Mouse (Mus musculus): ENCODE results near the gene Sele. TPM values are rescaled to one million over a fixed set of nuclear protein-coding genes. Genes with fewer than 3 reads are reported as not detected.
A peak's percentile ranks its signal among the peaks of the same experiment; 100 is the strongest.
"Not testable (repeated sequence)": the region's sequence is repeated elsewhere in the genome, so short reads cannot be mapped to it uniquely, and the experiment has no call there.

Gene Sele
- not detected in 2 replicates for polyA plus RNA-seq (2016; fragmentation: Nextera tagmentation; extraction: Ambion mirVana)

GRCm38 (mm10) chr1:164047934-164048333 lies at the start of gene Sele:
Gene Sele (plus strand): TSS chr1:164048234.
- DNase-seq (ENCODE audit: low spot score), result no peak
- H3K9me3 ChIP-seq (replicated peaks), result no peaks in the 10 kb centered on the region
- 82% methylated on average over 5 of the region's 5 CpGs for WGBS
- no peaks in the 10 kb centered on the region for H3K27me3 ChIP-seq (ENCODE audit: low read depth, poor library complexity, severe bottlenecking)
- H3K4me3 ChIP-seq, result no peak within 1 kb of the TSS
- H3K27ac ChIP-seq, result no peak within 1 kb of the TSS
- H3K36me3 ChIP-seq, result no peaks in the 10 kb centered on the region
- H3K4me1 ChIP-seq, result no peaks in the 10 kb centered on the region

- WGBS, result 76% methylated on average over 6 of the region's 6 CpGs
- no peaks in the 10 kb centered on the region for H3K4me1 ChIP-seq
- no peak overlapping the region for H3K4me3 ChIP-seq
- H3K27me3 ChIP-seq (ENCODE audit: low read depth, poor library complexity, severe bottlenecking), result no peaks in the 10 kb centered on the region
- no peaks in the 10 kb centered on the region for H3K9me3 ChIP-seq (replicated peaks)
- 0 out of 2 replicates have a peak, but pooled peaks cover under 1% of the 10 kb centered on the region for H3K36me3 ChIP-seq
- no peak overlapping the region for H3K27ac ChIP-seq
- DNase-seq (ENCODE audit: low spot score), result no peak
Measured at GRCm38 (mm10) chr1:164001831-164002452, 46.1 kb upstream of the Sele start.

- WGBS, result 79% methylated on average over 3 of the region's 3 CpGs
- no peaks in the 10 kb centered on the region for H3K9me3 ChIP-seq (replicated peaks)
Measured at GRCm38 (mm10) chr1:164004311-164004710, 43.7 kb upstream of the Sele start.

GRCm38 (mm10) chr1:164009235-164009634 lies 38.8 kb upstream of the Sele start:
- no peak overlapping the region for H3K4me3 ChIP-seq
- H3K27ac ChIP-seq, result no peak overlapping the region
- no peaks in the 10 kb centered on the region for H3K9me3 ChIP-seq (replicated peaks)
- WGBS, result 48% methylated on average over 2 of the region's 2 CpGs
- H3K36me3 ChIP-seq, result no peaks in the 10 kb centered on the region
- peak; percentile 34 for DNase-seq (ENCODE audit: low spot score)
- no peaks in the 10 kb centered on the region for H3K4me1 ChIP-seq
- H3K27me3 ChIP-seq (ENCODE audit: low read depth, poor library complexity, severe bottlenecking), result no peaks in the 10 kb centered on the region

More at GRCm38 (mm10) chr1:164004311-164004710, 43.7 kb upstream of the Sele start:
- H3K4me3 ChIP-seq, result no peak overlapping the region
- H3K27me3 ChIP-seq (ENCODE audit: low read depth, poor library complexity, severe bottlenecking), result no peaks in the 10 kb centered on the region
- H3K36me3 ChIP-seq, result no peaks in the 10 kb centered on the region
- H3K27ac ChIP-seq, result no peak overlapping the region
- no peak for DNase-seq (ENCODE audit: low spot score)
- no peaks in the 10 kb centered on the region for H3K4me1 ChIP-seq

- Histone ChIP-seq H3K27me3 (ENCODE audit: low read depth, poor library complexity, severe bottlenecking) (no peaks in the 10 kb centered on the region), H3K36me3 (no peaks in the 10 kb centered on the region), H3K4me1 (no peaks in the 10 kb centered on the region), H3K4me3 (no peak overlapping the region), H3K9me3 (replicated peaks) (no peaks in the 10 kb centered on the region), H3K27ac (no peak overlapping the region)
- WGBS, result 71% methylated on average over 1 of the region's 1 CpGs
- no peak for DNase-seq (ENCODE audit: low spot score)
Measured at GRCm38 (mm10) chr1:164014616-164015015, 33.4 kb upstream of the Sele start.

GRCm38 (mm10) chr1:164018221-164018896 lies 29.7 kb upstream of the Sele start:
- 89% methylated on average over 16 of the region's 16 CpGs for WGBS
- no peak overlapping the region for H3K27ac ChIP-seq
- H3K9me3 ChIP-seq (replicated peaks), result no peaks in the 10 kb centered on the region
- no peaks in the 10 kb centered on the region for H3K4me1 ChIP-seq
- no peak overlapping the region for H3K4me3 ChIP-seq
- DNase-seq (ENCODE audit: low spot score), result no peak
- H3K27me3 ChIP-seq (ENCODE audit: low read depth, poor library complexity, severe bottlenecking), result no peaks in the 10 kb centered on the region
- no peaks in the 10 kb centered on the region for H3K36me3 ChIP-seq

- H3K4me3 ChIP-seq, result no peak overlapping the region
- no peak overlapping the region for H3K27ac ChIP-seq
- no peaks in the 10 kb centered on the region for H3K9me3 ChIP-seq (replicated peaks)
- no peaks in the 10 kb centered on the region for H3K27me3 ChIP-seq (ENCODE audit: low read depth, poor library complexity, severe bottlenecking)
- no peaks in the 10 kb centered on the region for H3K4me1 ChIP-seq
- no peaks in the 10 kb centered on the region for H3K36me3 ChIP-seq
- WGBS, result 84% methylated on average over 6 of the region's 6 CpGs
- DNase-seq (ENCODE audit: low spot score), result no peak
Measured at GRCm38 (mm10) chr1:164019789-164020188, 28.2 kb upstream of the Sele start.

- H3K27ac ChIP-seq; H3K4me3 ChIP-seq; H3K36me3 ChIP-seq; H3K27me3 ChIP-seq (ENCODE audit: low read depth, poor library complexity, severe bottlenecking); DNase-seq (ENCODE audit: low spot score); H3K4me1 ChIP-seq; H3K9me3 ChIP-seq (replicated peaks): not testable (repeated sequence)
- 94% methylated on average over 3 of the region's 3 CpGs for WGBS
Measured at GRCm38 (mm10) chr1:164020746-164021145, 27.3 kb upstream of the Sele start.

GRCm38 (mm10) chr1:164022106-164022505 lies 25.9 kb upstream of the Sele start:
- WGBS, result 78% methylated on average over 5 of the region's 5 CpGs

GRCm38 (mm10) chr1:164025685-164026084 lies 22.3 kb upstream of the Sele start:
- no peaks in the 10 kb centered on the region for H3K4me1 ChIP-seq
- H3K36me3 ChIP-seq, result no peaks in the 10 kb centered on the region
- no peaks in the 10 kb centered on the region for H3K9me3 ChIP-seq (replicated peaks)
- DNase-seq (ENCODE audit: low spot score), result no peak
- H3K27me3 ChIP-seq (ENCODE audit: low read depth, poor library complexity, severe bottlenecking), result no peaks in the 10 kb centered on the region
- 89% methylated on average over 4 of the region's 4 CpGs for WGBS
- H3K4me3 ChIP-seq, result no peak overlapping the region
- H3K27ac ChIP-seq, result no peak overlapping the region

More at GRCm38 (mm10) chr1:164022106-164022505, 25.9 kb upstream of the Sele start:
- not testable (repeated sequence) for H3K9me3 ChIP-seq (replicated peaks); H3K27me3 ChIP-seq (ENCODE audit: low read depth, poor library complexity, severe bottlenecking); H3K4me1 ChIP-seq; DNase-seq (ENCODE audit: low spot score); H3K36me3 ChIP-seq; H3K27ac ChIP-seq; H3K4me3 ChIP-seq

GRCm38 (mm10) chr1:164027416-164027815 lies 20.6 kb upstream of the Sele start:
- WGBS, result 55% methylated on average over 5 of the region's 5 CpGs
- Histone ChIP-seq H3K4me1 (no peaks in the 10 kb centered on the region), H3K4me3 (no peak overlapping the region), H3K27ac (no peak overlapping the region), H3K27me3 (ENCODE audit: low read depth, poor library complexity, severe bottlenecking) (no peaks in the 10 kb centered on the region), H3K36me3 (no peaks in the 10 kb centered on the region), H3K9me3 (replicated peaks) (no peaks in the 10 kb centered on the region)
- no peak for DNase-seq (ENCODE audit: low spot score)

- 83% methylated on average over 10 of the region's 10 CpGs for WGBS
- Histone ChIP-seq H3K27ac (no peak overlapping the region), H3K9me3 (replicated peaks) (no peaks in the 10 kb centered on the region), H3K27me3 (ENCODE audit: low read depth, poor library complexity, severe bottlenecking) (no peaks in the 10 kb centered on the region), H3K4me3 (no peak overlapping the region), H3K36me3 (no peaks in the 10 kb centered on the region), H3K4me1 (no peaks in the 10 kb centered on the region)
- no peak for DNase-seq (ENCODE audit: low spot score)
Measured at GRCm38 (mm10) chr1:164040385-164041135, 7.5 kb upstream of the Sele start.

GRCm38 (mm10) chr1:164043549-164043948 lies 4.5 kb upstream of the Sele start:
- DNase-seq (ENCODE audit: low spot score), result no peak
- no peaks in the 10 kb centered on the region for H3K36me3 ChIP-seq
- WGBS, result 66% methylated on average over 3 of the region's 3 CpGs
- no peaks in the 10 kb centered on the region for H3K27me3 ChIP-seq (ENCODE audit: low read depth, poor library complexity, severe bottlenecking)
- no peak overlapping the region for H3K4me3 ChIP-seq
- H3K4me1 ChIP-seq, result no peaks in the 10 kb centered on the region
- no peak overlapping the region for H3K27ac ChIP-seq
- H3K9me3 ChIP-seq (replicated peaks), result no peaks in the 10 kb centered on the region
